Mouse (Mus musculus): ENCODE measurements at regions not wholly inside any gene's neighbourhood (a gene's known extent, or its start where the extent isn't known, plus 50 kb on each side); places are given as distances from the start of the nearest gene placed in this dataset.

DNA sequence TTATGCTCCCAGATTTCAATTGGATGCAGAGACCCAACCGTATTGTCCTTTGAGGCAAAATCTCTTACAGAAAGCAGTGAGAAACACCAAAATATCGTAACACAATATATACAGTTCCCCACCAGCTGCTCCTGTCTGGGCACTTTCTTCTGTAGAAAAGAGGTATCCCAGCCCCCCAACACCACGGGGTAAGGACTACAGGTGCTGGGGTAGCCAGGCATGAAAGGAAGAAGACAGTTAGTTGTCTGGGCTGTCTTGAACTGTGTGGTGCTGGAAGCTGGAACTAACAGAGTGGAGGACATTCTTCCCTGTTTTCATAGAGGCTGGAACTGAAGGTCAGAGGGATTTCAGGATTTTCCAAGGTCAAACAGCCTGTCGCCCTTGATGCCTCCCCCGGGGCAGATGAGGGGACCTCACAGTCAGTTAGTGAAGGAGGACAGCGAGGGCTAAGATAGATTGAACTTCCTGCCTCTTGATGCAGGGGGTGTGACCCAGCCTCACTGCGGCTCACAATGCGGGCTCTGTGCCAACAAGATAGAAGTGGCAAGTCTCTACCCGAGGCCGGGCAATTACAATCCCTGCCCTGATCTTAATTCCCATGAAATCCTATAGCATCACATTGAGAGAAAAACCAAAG, 96.6 kb upstream of the Atp1a1 start:
- H3K4me2 ChIP-seq (ENCODE audit: low read depth) = no peak overlapping the region

DNA sequence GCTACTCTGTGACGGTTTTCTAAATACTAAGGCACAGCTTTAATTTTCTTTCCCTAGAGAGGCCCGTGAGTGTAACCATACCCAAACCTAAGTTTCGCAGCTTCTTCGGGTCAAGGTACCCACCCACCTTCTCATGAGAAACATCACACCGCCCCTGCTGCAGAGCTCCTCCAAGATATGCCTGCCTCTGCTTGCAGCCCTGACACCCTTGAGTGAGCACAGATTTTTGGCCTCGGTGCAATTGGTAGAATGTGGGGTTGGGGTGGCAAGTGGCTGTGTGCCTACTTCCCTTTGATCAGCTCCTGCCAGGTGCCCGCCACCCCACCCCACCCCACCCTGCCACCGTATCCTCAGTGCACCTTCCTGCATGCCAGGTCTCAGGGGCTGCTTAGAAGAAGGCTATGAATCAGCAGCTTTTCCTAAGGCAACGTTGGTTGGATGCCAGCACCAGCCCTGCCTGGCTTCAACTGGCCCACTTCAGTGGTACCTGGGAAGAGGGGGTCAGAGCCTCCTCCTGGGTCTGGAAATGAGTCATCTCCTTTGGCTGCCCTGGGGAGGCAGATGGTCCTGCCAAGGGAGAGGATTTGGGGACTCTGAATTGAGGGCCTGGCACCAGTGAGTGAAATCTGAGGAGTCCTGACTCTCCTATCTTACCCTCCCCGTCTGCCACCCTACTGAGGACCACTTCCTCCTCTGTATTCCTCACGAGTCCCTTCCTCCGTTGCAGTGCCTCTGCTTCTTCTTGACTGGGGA, 95.6 kb upstream of the Atp1a1 start:
- no peak overlapping the region for H3ac ChIP-seq (ENCODE audit: control insufficient read depth, insufficient read length)
- no peak overlapping the region for H3K4me2 ChIP-seq (ENCODE audit: low read depth)
- no peak overlapping the region for H3K4me3 ChIP-seq
- H3K36me3 ChIP-seq (ENCODE audit: control insufficient read depth, insufficient read depth) = no peaks in the 10 kb centered on the region
- H3K79me2 ChIP-seq (ENCODE audit: control insufficient read depth, insufficient read depth) = no peaks in the 10 kb centered on the region
- no peaks in the 10 kb centered on the region for H3K27me3 ChIP-seq (ENCODE audit: control insufficient read depth, insufficient read depth, insufficient read length)
- TF ChIP-seq REST (IDR thresholded peaks at IDR 0.05; ENCODE audit: insufficient read depth, insufficient read length) = no peak

More for the DNA sequence above, 96.6 kb upstream of the Atp1a1 start:
- Histone ChIP-seq H3ac (ENCODE audit: control insufficient read depth, insufficient read length) (no peak overlapping the region), H3K79me2 (ENCODE audit: control insufficient read depth, insufficient read depth) (no peaks in the 10 kb centered on the region), H3K36me3 (ENCODE audit: control insufficient read depth, insufficient read depth) (no peaks in the 10 kb centered on the region), H3K4me3 (no peak overlapping the region), H3K27me3 (ENCODE audit: control insufficient read depth, insufficient read depth, insufficient read length) (no peaks in the 10 kb centered on the region)
- TF ChIP-seq MYOG (IDR thresholded peaks at IDR 0.05; ENCODE audit: control insufficient read depth in 1 of 3, insufficient read depth in 1 of 3, insufficient read length in 2 of 3, low read depth in 2 of 3) (no peak), REST (IDR thresholded peaks at IDR 0.05; ENCODE audit: insufficient read depth, insufficient read length) (no peak), TCF12 (IDR thresholded peaks at IDR 0.05; ENCODE audit: insufficient read depth, poor library complexity, severe bottlenecking) (no peak), TCF3 (IDR thresholded peaks at IDR 0.05; ENCODE audit: insufficient read length, low read depth) (no peak), MYOD1 (IDR thresholded peaks at IDR 0.05; ENCODE audit: control insufficient read depth in 1 of 3, insufficient read length in 2 of 3, low read depth in 2 of 3) (no peak), POLR2A (IDR thresholded peaks at IDR 0.05; ENCODE audit: insufficient read length, low read depth) (no peak), USF1 (IDR thresholded peaks at IDR 0.05; ENCODE audit: low read depth) (no peak), E2F4 (IDR thresholded peaks at IDR 0.05; ENCODE audit: insufficient read depth) (no peak), POLR2AphosphoS2 (IDR thresholded peaks at IDR 0.05; ENCODE audit: insufficient read length, low read depth) (no peak), MAX (IDR thresholded peaks at IDR 0.05; ENCODE audit: low read depth) (no peak), SRF (IDR thresholded peaks at IDR 0.05; ENCODE audit: control insufficient read depth, insufficient read length, low read depth) (no peak)

DNA sequence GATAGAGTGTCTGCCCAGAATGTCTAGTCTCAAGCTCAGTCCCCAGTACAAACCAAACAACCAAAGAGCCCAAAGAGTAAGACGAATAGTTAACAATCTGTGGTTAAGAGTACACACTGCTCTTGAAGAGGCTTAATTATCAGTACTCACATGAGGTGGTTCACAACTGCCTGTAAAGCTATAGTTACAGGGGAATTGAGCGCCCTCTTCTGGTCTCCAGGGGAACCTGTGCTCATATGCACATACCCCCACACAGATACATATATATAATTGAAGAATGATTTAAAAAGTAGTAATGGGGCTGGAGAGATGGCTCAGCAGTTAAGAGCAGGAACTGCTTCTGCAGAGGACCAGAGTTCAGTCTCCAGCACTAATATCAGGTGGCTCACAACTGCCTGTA, 92.3 kb upstream of the Atp1a1 start:
- no peak overlapping the region for H3K4me3 ChIP-seq
- no peak overlapping the region for H3ac ChIP-seq (ENCODE audit: control insufficient read depth, insufficient read length)
- no peaks in the 10 kb centered on the region for H3K36me3 ChIP-seq (ENCODE audit: control insufficient read depth, insufficient read depth)
- H3K4me2 ChIP-seq (ENCODE audit: low read depth) = no peak overlapping the region
- no peaks in the 10 kb centered on the region for H3K27me3 ChIP-seq (ENCODE audit: control insufficient read depth, insufficient read depth, insufficient read length)
- TF ChIP-seq MYOD1 (IDR thresholded peaks at IDR 0.05; ENCODE audit: control insufficient read depth in 1 of 3, insufficient read length in 2 of 3, low read depth in 2 of 3) = no peak
- no peak for TF ChIP-seq USF1 (IDR thresholded peaks at IDR 0.05; ENCODE audit: low read depth)
- TF ChIP-seq POLR2A (IDR thresholded peaks at IDR 0.05; ENCODE audit: insufficient read length, low read depth) = no peak
- TF ChIP-seq TCF3 (IDR thresholded peaks at IDR 0.05; ENCODE audit: insufficient read length, low read depth) = no peak
- TF ChIP-seq CEBPB (IDR thresholded peaks at IDR 0.05; ENCODE audit: insufficient read depth, poor library complexity, severe bottlenecking) = no peak
- TF ChIP-seq E2F4 (IDR thresholded peaks at IDR 0.05; ENCODE audit: insufficient read depth) = no peak
- no peak for TF ChIP-seq MAX (IDR thresholded peaks at IDR 0.05; ENCODE audit: low read depth)
- TF ChIP-seq TCF12 (IDR thresholded peaks at IDR 0.05; ENCODE audit: insufficient read depth, poor library complexity, severe bottlenecking) = no peak
- TF ChIP-seq SRF (IDR thresholded peaks at IDR 0.05; ENCODE audit: control insufficient read depth, insufficient read length, low read depth) = no peak
- TF ChIP-seq REST (IDR thresholded peaks at IDR 0.05; ENCODE audit: insufficient read depth, insufficient read length) = no peak
- no peak for TF ChIP-seq POLR2AphosphoS2 (IDR thresholded peaks at IDR 0.05; ENCODE audit: insufficient read length, low read depth)
- no peaks in the 10 kb centered on the region for H3K79me2 ChIP-seq (ENCODE audit: control insufficient read depth, insufficient read depth)

DNA sequence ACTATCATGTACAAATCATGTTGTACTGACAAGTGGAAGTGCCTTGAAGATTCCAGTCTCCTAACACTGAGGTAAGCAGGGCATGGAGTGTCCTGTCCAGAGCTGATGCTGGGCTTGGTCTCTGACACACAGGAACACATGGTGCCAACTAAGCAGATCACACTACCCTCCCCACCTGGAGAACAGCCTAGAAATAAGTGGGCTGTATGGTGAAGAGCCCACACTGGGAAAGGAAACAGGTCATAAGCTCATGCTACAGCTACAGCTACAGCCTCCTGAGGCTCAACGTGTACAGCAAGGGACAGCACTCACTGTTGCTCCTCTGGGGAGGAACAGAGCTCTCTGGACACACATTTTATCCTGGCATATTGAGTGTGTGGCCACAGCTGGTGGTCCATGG, 89.8 kb upstream of the Atp1a1 start:
- TF ChIP-seq TCF3 (IDR thresholded peaks at IDR 0.05; ENCODE audit: insufficient read length, low read depth) = no peak
- no peak for TF ChIP-seq TCF12 (IDR thresholded peaks at IDR 0.05; ENCODE audit: insufficient read depth, poor library complexity, severe bottlenecking)
- TF ChIP-seq MYOG (IDR thresholded peaks at IDR 0.05; ENCODE audit: control insufficient read depth in 1 of 3, insufficient read depth in 1 of 3, insufficient read length in 2 of 3, low read depth in 2 of 3) = no peak
- no peak for TF ChIP-seq POLR2AphosphoS2 (IDR thresholded peaks at IDR 0.05; ENCODE audit: insufficient read length, low read depth)
- no peak for TF ChIP-seq MAX (IDR thresholded peaks at IDR 0.05; ENCODE audit: low read depth)
- H3K36me3 ChIP-seq (ENCODE audit: control insufficient read depth, insufficient read depth) = no peaks in the 10 kb centered on the region

DNA sequence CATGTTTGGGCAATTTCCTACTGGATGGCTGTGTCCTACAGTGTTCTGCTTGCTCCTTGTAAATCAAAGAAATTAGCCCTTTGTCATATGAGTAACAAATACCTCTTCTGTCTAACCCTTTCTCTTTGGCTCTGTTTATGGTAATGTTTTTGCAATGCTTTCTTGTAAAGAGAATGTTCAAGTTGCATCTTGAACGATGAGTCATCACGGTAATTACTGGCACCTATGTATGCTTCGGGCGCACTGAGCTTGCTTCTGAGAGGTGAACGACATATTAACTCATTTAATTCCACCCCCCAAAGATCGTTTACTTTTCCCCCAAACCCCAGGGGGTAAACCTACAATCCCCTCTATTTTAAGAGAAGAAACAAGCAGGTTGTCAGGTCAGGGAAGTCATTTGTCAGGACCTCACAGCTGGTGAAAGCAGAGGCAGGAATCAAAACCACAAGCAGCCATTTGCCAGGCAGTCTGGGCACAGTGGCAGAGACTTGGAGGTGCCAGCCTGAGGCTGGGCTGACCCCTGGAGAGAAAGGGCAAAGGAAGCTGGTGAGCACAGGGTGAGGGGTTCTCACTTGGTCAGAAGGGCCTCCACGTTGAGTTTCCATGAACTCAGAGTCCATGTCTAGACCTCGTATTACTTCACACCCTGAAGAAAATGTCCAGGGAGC, 87.6 kb upstream of the Atp1a1 start:
- no peak for TF ChIP-seq E2F4 (IDR thresholded peaks at IDR 0.05; ENCODE audit: insufficient read depth)
- peak in 2 of 3 experiments; percentile 13 to 36 for TF ChIP-seq MYOD1 (IDR thresholded peaks at IDR 0.05; ENCODE audit: control insufficient read depth in 1 of 3, insufficient read length in 2 of 3, low read depth in 2 of 3)
- TF ChIP-seq TCF12 (IDR thresholded peaks at IDR 0.05; ENCODE audit: insufficient read depth, poor library complexity, severe bottlenecking) = no peak
- TF ChIP-seq POLR2AphosphoS2 (IDR thresholded peaks at IDR 0.05; ENCODE audit: insufficient read length, low read depth) = no peak
- peak in 1 of 3 experiments; percentile 56 for TF ChIP-seq MYOG (IDR thresholded peaks at IDR 0.05; ENCODE audit: control insufficient read depth in 1 of 3, insufficient read depth in 1 of 3, insufficient read length in 2 of 3, low read depth in 2 of 3)
- no peak for TF ChIP-seq CEBPB (IDR thresholded peaks at IDR 0.05; ENCODE audit: insufficient read depth, poor library complexity, severe bottlenecking)
- H3K27me3 ChIP-seq (ENCODE audit: control insufficient read depth, insufficient read depth, insufficient read length) = no peaks in the 10 kb centered on the region
- H3K4me3 ChIP-seq = no peak overlapping the region
- H3K36me3 ChIP-seq (ENCODE audit: control insufficient read depth, insufficient read depth) = no peaks in the 10 kb centered on the region
- no peak overlapping the region for H3ac ChIP-seq (ENCODE audit: control insufficient read depth, insufficient read length)
- H3K79me2 ChIP-seq (ENCODE audit: control insufficient read depth, insufficient read depth) = no peaks in the 10 kb centered on the region
- H3K4me2 ChIP-seq (ENCODE audit: low read depth) = no peak overlapping the region

More for the DNA sequence above, 89.8 kb upstream of the Atp1a1 start:
- Histone ChIP-seq H3K4me3 (no peak overlapping the region), H3ac (ENCODE audit: control insufficient read depth, insufficient read length) (no peak overlapping the region), H3K4me2 (ENCODE audit: low read depth) (no peak overlapping the region), H3K27me3 (ENCODE audit: control insufficient read depth, insufficient read depth, insufficient read length) (no peaks in the 10 kb centered on the region), H3K79me2 (ENCODE audit: control insufficient read depth, insufficient read depth) (no peaks in the 10 kb centered on the region)
